Mouse (Mus musculus) kidney, postnatal 0 days (tissue): ENCODE data around the gene Capn8. TPM values are rescaled to one million over a fixed set of nuclear protein-coding genes. Genes with fewer than 3 reads are reported as not detected.
"Not testable (repeated sequence)": the region's sequence is repeated elsewhere in the genome, so short reads cannot be mapped to it uniquely, and the experiment has no call there.

Source experiments
- ATAC-seq: fragments of 200-750 bp; cut with Nextera tagmentation; replicated peaks from 2 replicates; pipeline ENCODE4 v1.8.0; 2017; ENCODE audit warnings: low read depth, moderate number of reproducible peaks, moderate TSS enrichment, moderate library complexity; ENCODE audit not compliant: low FRiP score
- DNase-seq: peaks from one replicate; pipeline ENCODE4 v3.0.0-alpha.2; 2016; ENCODE audit warnings: low spot score
- H3K27ac ChIP-seq: fragments of 300-500 bp; sonication (generic); 2 replicates; pipeline ENCODE4 v1.5.1; 2014; ENCODE audit warnings: mild to moderate bottlenecking
- H3K27me3 ChIP-seq: fragments of 300-500 bp; sonication (generic); 2 replicates; pipeline ENCODE4 v1.6.1; 2014; ENCODE audit warnings: low read length, mixed read lengths; ENCODE audit not compliant: insufficient read depth
- H3K36me3 ChIP-seq: fragments of 300-500 bp; sonication (generic); 2 replicates; pipeline ENCODE4 v1.6.1; 2014; ENCODE audit warnings: low read length, mixed read lengths; ENCODE audit not compliant: insufficient read depth
- H3K4me1 ChIP-seq: fragments of 300-500 bp; sonication (generic); replicated peaks from 2 replicates; pipeline ENCODE4 v1.6.1; 2014; ENCODE audit warnings: antibody characterized with exemption, low read length, mixed read lengths; ENCODE audit not compliant: insufficient read depth
- H3K4me2 ChIP-seq: fragments of 300-500 bp; sonication (generic); 2 replicates; pipeline ENCODE4 v1.6.1; 2014; ENCODE audit warnings: mild to moderate bottlenecking, low read length, moderate library complexity, mixed read lengths
- H3K4me3 ChIP-seq: fragments of 300-500 bp; sonication (generic); replicated peaks from 2 replicates; pipeline ENCODE4 v1.5.1; 2014; ENCODE audit warnings: low read depth, low read length
- H3K9ac ChIP-seq: fragments of 300-500 bp; sonication (generic); 2 replicates; pipeline ENCODE4 v1.6.1; 2014; ENCODE audit warnings: low read depth, low read length
- H3K9me3 ChIP-seq: fragments of 300-500 bp; sonication (generic); replicated peaks from 2 replicates; pipeline ENCODE4 v1.6.1; 2016; ENCODE audit warnings: low read length, inconsistent platforms, mixed read lengths
- CTCF ChIP-seq: IDR thresholded peaks from 2 replicates; pipeline ENCODE4 v1.5.1; 2016; ENCODE audit warnings: antibody characterized with exemption, low read depth, mild to moderate bottlenecking, moderate library complexity
- WGBS: fragments of 180-500 bp; shearing (Covaris S2); extraction: QIAGEN DNeasy Blood & Tissue Kit; methylation state at CpG from one replicate; pipeline ENCODE4 v1.1.7; 2014; 5-methylcytosine and 5-hydroxymethylcytosine counted together
- polyA plus RNA-seq: library from polyadenylated mRNA; unstranded; fragments of >200 nt; fragmentation: Nextera tagmentation; extraction: Ambion mirVana; gene quantifications from 2 replicates; pipeline ENCODE4 v1.2.1, GENCODE M21; 2015

Gene Capn8
- polyA plus RNA-seq, 1 experiment from 2014 or later: 0.11 TPM

- DNase-seq: no peak
- H3K9ac ChIP-seq: no peak overlapping the region
- no peak for TF ChIP-seq CTCF
- H3K4me1 ChIP-seq: no peaks in the 10 kb centered on the region
- no peak overlapping the region for H3K4me2 ChIP-seq
- 38% methylated on average over 1 of the region's 1 CpGs for WGBS
- no peaks in the 10 kb centered on the region for H3K36me3 ChIP-seq
- H3K27ac ChIP-seq: no peak overlapping the region
- no peaks in the 10 kb centered on the region for H3K9me3 ChIP-seq
- no peak for ATAC-seq
- no peaks in the 10 kb centered on the region for H3K27me3 ChIP-seq
- H3K4me3 ChIP-seq: no peak overlapping the region
Measured at GRCm38 (mm10) chr1:182626197-182626596, 61.4 kb downstream of the Capn8 start.

- ATAC-seq (0 out of 2 replicates have a peak, but pooled peaks have one; percentile 5), DNase-seq (no peak)
- Histone ChIP-seq H3K9ac (no peak overlapping the region), H3K4me2 (no peak overlapping the region), H3K4me1 (no peaks in the 10 kb centered on the region), H3K4me3 (no peak overlapping the region), H3K27ac (no peak overlapping the region), H3K9me3 (no peaks in the 10 kb centered on the region), H3K27me3 (no peaks in the 10 kb centered on the region), H3K36me3 (no peaks in the 10 kb centered on the region)
- WGBS: 90% methylated on average over 4 of the region's 4 CpGs
- TF ChIP-seq CTCF: no peak
Measured at GRCm38 (mm10) chr1:182629228-182629627, 64.4 kb downstream of the Capn8 start.

- WGBS: 78% methylated on average over 12 of the region's 12 CpGs
Measured at GRCm38 (mm10) chr1:182633712-182634294, 69.0 kb downstream of the Capn8 start.

GRCm38 (mm10) chr1:182639016-182639415, 74.2 kb downstream of the Capn8 start:
- Histone ChIP-seq H3K4me3 (no peak overlapping the region), H3K27ac (no peak overlapping the region), H3K4me2 (no peak overlapping the region), H3K9ac (no peak overlapping the region), H3K9me3 (no peaks in the 10 kb centered on the region), H3K4me1 (no peaks in the 10 kb centered on the region), H3K27me3 (no peaks in the 10 kb centered on the region), H3K36me3 (no peaks in the 10 kb centered on the region)
- no peak for ATAC-seq
- WGBS: 22% methylated on average over 7 of the region's 7 CpGs
- DNase-seq: no peak
- TF ChIP-seq CTCF: 0 out of 2 replicates have a peak, but pooled peaks have one; percentile 3

More at GRCm38 (mm10) chr1:182633712-182634294, 69.0 kb downstream of the Capn8 start:
- ATAC-seq (no peak), DNase-seq (no peak)
- Histone ChIP-seq H3K9me3 (no peaks in the 10 kb centered on the region), H3K27me3 (no peaks in the 10 kb centered on the region), H3K9ac (no peak overlapping the region), H3K4me3 (no peak overlapping the region), H3K36me3 (no peaks in the 10 kb centered on the region), H3K4me1 (no peaks in the 10 kb centered on the region), H3K27ac (no peak overlapping the region), H3K4me2 (no peak overlapping the region)
- no peak for TF ChIP-seq CTCF

- Histone ChIP-seq H3K36me3 (no peaks in the 10 kb centered on the region), H3K9me3 (no peaks in the 10 kb centered on the region), H3K9ac (no peak overlapping the region), H3K27ac (no peak overlapping the region), H3K4me3 (no peak overlapping the region), H3K4me2 (no peak overlapping the region), H3K4me1 (no peaks in the 10 kb centered on the region), H3K27me3 (no peaks in the 10 kb centered on the region)
- WGBS: 79% methylated on average over 5 of the region's 5 CpGs
- DNase-seq (no peak), ATAC-seq (no peak)
- no peak for TF ChIP-seq CTCF
Measured at GRCm38 (mm10) chr1:182639456-182639855, 74.6 kb downstream of the Capn8 start.

- ATAC-seq: no peak
- no peak overlapping the region for H3K27ac ChIP-seq
- H3K4me3 ChIP-seq: no peak overlapping the region
- no peak overlapping the region for H3K9ac ChIP-seq
- 47% methylated on average over 4 of the region's 4 CpGs for WGBS
- TF ChIP-seq CTCF: no peak
- no peak overlapping the region for H3K4me2 ChIP-seq
- no peaks in the 10 kb centered on the region for H3K27me3 ChIP-seq
- no peaks in the 10 kb centered on the region for H3K36me3 ChIP-seq
- no peaks in the 10 kb centered on the region for H3K9me3 ChIP-seq
- DNase-seq: no peak
- no peaks in the 10 kb centered on the region for H3K4me1 ChIP-seq
Measured at GRCm38 (mm10) chr1:182640094-182640493, 75.3 kb downstream of the Capn8 start.

- Histone ChIP-seq H3K9me3 (no peaks in the 10 kb centered on the region), H3K36me3 (no peaks in the 10 kb centered on the region), H3K27me3 (no peaks in the 10 kb centered on the region), H3K4me3 (no peak overlapping the region), H3K4me1 (no peaks in the 10 kb centered on the region), H3K27ac (no peak overlapping the region), H3K9ac (no peak overlapping the region), H3K4me2 (no peak overlapping the region)
- no peak for TF ChIP-seq CTCF
- no peak for ATAC-seq
- DNase-seq: no peak
- 51% methylated on average over 2 of the region's 2 CpGs for WGBS
Measured at GRCm38 (mm10) chr1:182642779-182643178, 78.0 kb downstream of the Capn8 start.

- not testable (repeated sequence) for DNase-seq
Measured at GRCm38 (mm10) chr1:182644418-182644817, 79.6 kb downstream of the Capn8 start.

More at GRCm38 (mm10) chr1:182644418-182644817, 79.6 kb downstream of the Capn8 start:
- not testable (repeated sequence) for H3K4me3 ChIP-seq, H3K27me3 ChIP-seq, ATAC-seq, H3K9me3 ChIP-seq, H3K4me1 ChIP-seq, H3K36me3 ChIP-seq, H3K27ac ChIP-seq, H3K4me2 ChIP-seq, H3K9ac ChIP-seq
- 90% methylated on average over 8 of the region's 8 CpGs for WGBS
